Mouse (Mus musculus) lung, postnatal 0 days (tissue): ENCODE results near the gene Scrn2.

ENCODE experiments used
- CTCF ChIP-seq: IDR thresholded peaks from 2 replicates; pipeline ENCODE4 v1.5.1; 2016; ENCODE audit warnings: antibody characterized with exemption, mild to moderate bottlenecking
- EP300 ChIP-seq: IDR thresholded peaks from 2 replicates; pipeline ENCODE4 v1.6.1; 2016; ENCODE audit warnings: antibody characterized with exemption, mild to moderate bottlenecking, control low read depth

DNA sequence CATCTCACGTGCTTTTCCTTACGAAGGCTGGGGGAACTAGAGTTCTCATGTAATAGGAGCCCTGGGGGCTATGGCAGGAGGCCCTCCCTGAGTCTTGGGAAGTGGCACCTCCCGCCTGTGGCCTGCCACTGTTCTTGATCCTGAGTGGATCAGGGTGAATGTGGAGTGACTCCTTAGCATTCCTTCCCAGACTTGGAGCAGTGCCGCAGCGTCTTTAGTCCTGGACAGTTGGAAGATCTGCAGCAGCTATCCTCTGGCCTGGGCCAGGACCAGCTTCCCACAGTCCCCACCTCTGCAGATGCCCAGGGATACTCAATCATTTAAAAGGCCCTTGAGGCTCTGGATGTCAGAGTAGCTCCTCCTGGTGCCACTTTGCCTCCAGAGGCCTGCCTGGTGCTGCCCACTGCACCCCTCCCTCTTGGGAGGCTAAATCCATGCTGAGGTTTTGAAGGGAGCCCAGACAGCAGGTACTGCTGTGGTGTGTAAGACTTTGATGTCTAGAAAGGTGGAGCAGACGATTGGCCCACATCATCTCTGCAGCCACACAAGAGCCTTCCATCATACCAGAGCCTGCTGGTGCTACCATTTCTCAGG is 19.9 kb downstream of the Scrn2 start:
- TF ChIP-seq CTCF (no peak), EP300 (no peak)
